ENCODE assay signal across 21 mouse cellular contexts in the genomic region with DNA sequence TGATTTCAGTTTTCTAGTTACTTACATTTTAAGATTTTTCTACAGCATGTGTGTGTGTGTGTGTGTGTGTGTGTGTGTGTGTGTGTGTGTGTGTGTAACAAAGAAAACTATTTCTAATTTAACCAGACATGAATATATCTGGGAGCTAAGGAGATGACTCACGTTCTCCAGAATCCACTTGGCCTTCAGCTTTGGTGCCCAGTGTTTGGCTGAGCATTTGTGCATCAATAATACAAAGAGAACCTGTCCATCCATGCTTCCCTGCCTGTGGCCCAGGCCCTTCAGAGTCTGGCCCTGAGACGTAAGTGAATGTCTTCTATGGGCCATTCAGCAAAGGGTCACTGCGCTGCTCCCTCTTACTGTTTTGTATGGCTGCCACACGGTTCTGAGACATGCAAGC.
DNase-seq lines count a peak whose midpoint lies in the region; ATAC-seq lines count a peak whose summit lies in the region.
"Had no signal": no experiment of that assay in that cellular context is flagged by ENCODE, and none has a peak within 500 bp of the region (broad histone marks: within the 10 kb centered on the region; RNA-seq: fewer than 3 reads in every experiment).

No protein-coding gene starts in this region.

- WGBS in midbrain, embryonic 16.5 days = 75% methylated on average over 4 of the region's 4 CpGs

- no peaks in the 10 kb centered on the region for H3K9me3 ChIP-seq in midbrain, embryonic 16.5 days (replicated peaks; ENCODE audit: control insufficient read depth, low read length, poor library complexity, severe bottlenecking)
- H3K9me3 ChIP-seq: embryonic facial prominence, embryonic 10.5 days; embryonic facial prominence, embryonic 12.5 days; forebrain, embryonic 10.5 days; forebrain, embryonic 12.5 days had no signal

- no peak overlapping the region for H3K4me3 ChIP-seq in midbrain, embryonic 16.5 days (ENCODE audit: low read depth, low read length)
- H3K4me3 ChIP-seq: embryonic facial prominence, embryonic 10.5 days; embryonic facial prominence, embryonic 12.5 days; erythroblast, embryonic 14.5 days; forebrain, embryonic 10.5 days; forebrain, embryonic 12.5 days had no signal

- no peak overlapping the region for H3K4me2 ChIP-seq in midbrain, embryonic 16.5 days (ENCODE audit: low read length)
- H3K4me2 ChIP-seq: embryonic facial prominence, embryonic 12.5 days; forebrain, embryonic 12.5 days had no signal

- no peak for ATAC-seq in midbrain, embryonic 16.5 days
- ATAC-seq in cerebellum, adult (ENCODE audit: insufficient number of reproducible peaks, low FRiP score, low TSS enrichment) = no peak
- ATAC-seq: forebrain, embryonic 14.5 days; forebrain, embryonic 16.5 days had no signal

- H3K36me3 ChIP-seq in midbrain, embryonic 16.5 days (ENCODE audit: control insufficient read depth, insufficient read depth, low read length) = no peaks in the 10 kb centered on the region
- H3K36me3 ChIP-seq: embryonic facial prominence, embryonic 10.5 days; embryonic facial prominence, embryonic 12.5 days; forebrain, embryonic 10.5 days; forebrain, embryonic 12.5 days had no signal

- H3K27me3 ChIP-seq in midbrain, embryonic 16.5 days (ENCODE audit: control insufficient read depth, insufficient read depth, low read depth, low read length) = no peaks in the 10 kb centered on the region
- H3K27me3 ChIP-seq: embryonic facial prominence, embryonic 12.5 days; forebrain, embryonic 12.5 days had no signal

- H3K27ac ChIP-seq in midbrain, embryonic 16.5 days (ENCODE audit: low read length) = no peak overlapping the region
- H3K27ac ChIP-seq: embryonic facial prominence, embryonic 10.5 days; embryonic facial prominence, embryonic 12.5 days; forebrain, embryonic 10.5 days; forebrain, embryonic 12.5 days had no signal

- H3K4me1 ChIP-seq in midbrain, embryonic 16.5 days (ENCODE audit: control insufficient read depth, insufficient read depth, low read length) = no peaks in the 10 kb centered on the region
- H3K4me1 ChIP-seq: embryonic facial prominence, embryonic 12.5 days had no signal

- DNase-seq in 3134 (ENCODE audit: extremely low read depth, insufficient read length, low spot score) (peak; percentile 13), 3T3-L1 (ENCODE audit: low read depth, low spot score) (peak; percentile 52), NIH3T3 (ENCODE audit: low read depth) (peak; percentile 63)
- DNase-seq in testis, postnatal 14 days (ENCODE audit: low spot score) = no peak
- DNase-seq: adrenal gland, adult 2 months; adrenal gland, postnatal 10 days; adrenal gland, postnatal 25 days; cerebellum, adult 11-12 months; cerebellum, adult 2 months; cerebellum, adult 9-10 months; cerebellum, postnatal 10 days; cerebellum, postnatal 25 days had no signal

- H3K9ac ChIP-seq in midbrain, embryonic 16.5 days (ENCODE audit: low read depth, low read length) = no peak overlapping the region
- H3K9ac ChIP-seq: embryonic facial prominence, embryonic 12.5 days; forebrain, embryonic 12.5 days had no signal
